Mouse (Mus musculus) cerebellum, adult 2 months (tissue): ENCODE measurements around the gene Ddx39.

ENCODE experiments used
- CTCF ChIP-seq: fragments of 200-500 bp; IDR thresholded peaks from 2 replicates; pipeline ENCODE4 v1.5.1; 2011; ENCODE audit warnings: low read depth, mild to moderate bottlenecking, control low read depth, low read length, moderate library complexity, borderline replicate concordance; ENCODE audit not compliant: insufficient read depth
- POLR2A ChIP-seq: fragments of 200-500 bp; IDR thresholded peaks from 2 replicates; pipeline ENCODE4 v1.6.1; 2011; ENCODE audit warnings: low read length, control low read depth, borderline replicate concordance; ENCODE audit not compliant: insufficient read depth

GRCm38 (mm10) chr8:83737346-83737745, 22.4 kb downstream of the Ddx39 start:
- TF ChIP-seq CTCF (no peak), POLR2A (no peak)
